Mouse (Mus musculus) stomach, postnatal 0 days (tissue): Measurements from ENCODE around the gene Aqr. TPM values are rescaled to one million over a fixed set of nuclear protein-coding genes. Genes with fewer than 3 reads are reported as not detected.

Experiments used
- ATAC-seq: fragments of 200-750 bp; cut with Nextera tagmentation; 2 replicates; pipeline ENCODE4 v1.8.0; 2017; ENCODE audit not compliant: low FRiP score, low TSS enrichment
- DNase-seq: peaks from one replicate; pipeline ENCODE4 v3.0.0-alpha.2; 2016; ENCODE audit warnings: low spot score
- H3K27ac ChIP-seq: fragments of 300-500 bp; sonication (generic); replicated peaks from 2 replicates; pipeline ENCODE4 v1.5.1; 2014; ENCODE audit warnings: mild to moderate bottlenecking, control low read depth
- H3K27me3 ChIP-seq: fragments of 300-500 bp; sonication (generic); 2 replicates; pipeline ENCODE4 v1.6.1; 2014; ENCODE audit warnings: low read length; ENCODE audit not compliant: control insufficient read depth, insufficient read depth
- H3K36me3 ChIP-seq: fragments of 300-500 bp; sonication (generic); 2 replicates; pipeline ENCODE4 v1.6.1; 2014; ENCODE audit warnings: low read length, mixed read lengths; ENCODE audit not compliant: control insufficient read depth, insufficient read depth
- H3K4me1 ChIP-seq: fragments of 300-500 bp; sonication (generic); replicated peaks from 2 replicates; pipeline ENCODE4 v1.6.1; 2014; ENCODE audit warnings: antibody characterized with exemption; ENCODE audit not compliant: control insufficient read depth, insufficient read depth
- H3K4me2 ChIP-seq: fragments of 300-500 bp; sonication (generic); replicated peaks from 2 replicates; pipeline ENCODE4 v1.6.1; 2014; ENCODE audit warnings: low read depth, mild to moderate bottlenecking, control low read depth, moderate library complexity
- H3K4me3 ChIP-seq: fragments of 300-500 bp; sonication (generic); 2 replicates; pipeline ENCODE4 v1.5.1; 2014; ENCODE audit warnings: low read depth, low read length, control low read depth
- H3K9ac ChIP-seq: fragments of 300-500 bp; sonication (generic); 2 replicates; pipeline ENCODE4 v1.6.1; 2014; ENCODE audit warnings: mild to moderate bottlenecking, low read length, control low read depth, mixed read lengths
- H3K9me3 ChIP-seq: fragments of 300-500 bp; sonication (generic); 2 replicates; pipeline ENCODE4 v1.6.1; 2016; ENCODE audit warnings: low read length; ENCODE audit not compliant: control insufficient read depth
- CTCF ChIP-seq: IDR thresholded peaks from 2 replicates; pipeline ENCODE4 v1.5.1; 2016; ENCODE audit warnings: antibody characterized with exemption, low read depth, mild to moderate bottlenecking, moderate library complexity
- EP300 ChIP-seq: optimal IDR thresholded peaks from 2 replicates; pipeline ENCODE3; 2016; ENCODE audit warnings: antibody characterized with exemption
- WGBS: fragments of 180-500 bp; shearing (Covaris S2); extraction: QIAGEN DNeasy Blood & Tissue Kit; methylation state at CpG from one replicate; pipeline ENCODE4 v1.1.7; 2014; 5-methylcytosine and 5-hydroxymethylcytosine counted together
- polyA plus RNA-seq: library from polyadenylated mRNA; unstranded; fragments of >200 nt; fragmentation: Nextera tagmentation; extraction: Ambion mirVana; gene quantifications from 2 replicates; pipeline ENCODE4 v1.2.1, GENCODE M21; 2015

Gene Aqr
- polyA plus RNA-seq, 1 experiment from 2014 or later = 21.4 TPM

DNA sequence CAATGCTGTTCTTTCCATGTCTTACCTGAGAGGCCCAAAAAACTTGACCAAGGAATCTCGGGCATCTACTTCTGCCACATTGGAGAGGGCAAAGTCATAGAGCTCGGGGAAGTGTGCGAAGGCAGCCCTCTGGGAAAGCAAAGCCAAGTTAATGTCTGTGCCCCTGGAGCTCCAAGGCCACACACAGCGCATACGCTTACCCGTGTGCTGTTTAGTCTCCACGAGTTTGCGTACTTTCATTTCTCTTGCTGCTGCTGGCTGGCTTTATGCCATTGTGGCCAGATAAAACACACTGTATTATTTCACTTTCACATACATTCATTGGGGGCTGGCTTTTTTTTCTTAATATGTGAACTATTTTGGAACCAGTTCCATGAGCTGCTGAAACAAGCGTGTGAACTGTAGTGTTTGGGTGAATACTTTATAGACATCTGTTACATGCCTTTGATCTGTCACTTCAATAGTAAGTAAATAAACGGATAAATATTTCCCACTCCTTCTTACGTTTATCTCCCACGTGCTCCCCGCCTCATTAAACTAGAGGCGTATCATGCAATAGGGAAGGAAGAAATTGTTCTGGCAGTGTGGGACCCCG lies 39.9 kb downstream of the Aqr start:
- peaks cover 17% of the 10 kb centered on the region for H3K36me3 ChIP-seq
- H3K4me2 ChIP-seq = no peak overlapping the region
- no peaks in the 10 kb centered on the region for H3K9me3 ChIP-seq
- no peak for DNase-seq
- no peaks in the 10 kb centered on the region for H3K27me3 ChIP-seq
- no peak overlapping the region for H3K9ac ChIP-seq
- no peak for TF ChIP-seq EP300
- TF ChIP-seq CTCF = no peak
- 81% methylated on average over 15 of the region's 15 CpGs for WGBS
- no peak for ATAC-seq
- no peak overlapping the region for H3K27ac ChIP-seq
- no peak overlapping the region for H3K4me3 ChIP-seq
- no peaks in the 10 kb centered on the region for H3K4me1 ChIP-seq

DNA sequence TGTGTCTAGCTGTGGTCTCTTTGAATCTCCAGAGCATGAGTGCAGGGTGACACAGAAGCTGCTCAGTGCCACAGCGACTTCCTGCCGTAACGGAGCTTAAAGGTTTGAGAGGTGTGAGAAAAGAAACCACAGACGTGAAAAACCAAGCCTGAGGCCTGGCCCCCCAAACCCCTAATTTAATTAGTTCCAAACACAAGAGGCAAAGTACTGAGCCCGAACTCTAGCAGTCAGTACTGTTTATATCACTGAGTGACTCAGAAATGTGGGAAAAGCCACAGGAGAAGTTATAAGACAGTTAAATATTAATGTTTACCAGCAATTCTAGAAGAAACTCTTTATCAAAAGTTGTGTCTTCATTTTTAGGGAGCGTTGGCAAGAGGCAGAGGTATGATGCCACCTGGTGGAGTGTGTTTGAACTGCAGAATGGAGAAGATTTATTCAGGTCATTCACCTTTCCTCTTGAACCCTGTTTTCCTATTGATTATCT lies 41.5 kb downstream of the Aqr start:
- 70% methylated on average over 6 of the region's 6 CpGs for WGBS
- Histone ChIP-seq H3K9ac (no peak overlapping the region), H3K4me2 (no peak overlapping the region), H3K27me3 (no peaks in the 10 kb centered on the region), H3K36me3 (peaks cover 16% of the 10 kb centered on the region), H3K9me3 (no peaks in the 10 kb centered on the region), H3K27ac (no peak overlapping the region), H3K4me3 (no peak overlapping the region), H3K4me1 (no peaks in the 10 kb centered on the region)
- DNase-seq = peak; percentile 23
- no peak for ATAC-seq
- TF ChIP-seq CTCF = peak; percentile 84
- TF ChIP-seq EP300 = no peak

DNA sequence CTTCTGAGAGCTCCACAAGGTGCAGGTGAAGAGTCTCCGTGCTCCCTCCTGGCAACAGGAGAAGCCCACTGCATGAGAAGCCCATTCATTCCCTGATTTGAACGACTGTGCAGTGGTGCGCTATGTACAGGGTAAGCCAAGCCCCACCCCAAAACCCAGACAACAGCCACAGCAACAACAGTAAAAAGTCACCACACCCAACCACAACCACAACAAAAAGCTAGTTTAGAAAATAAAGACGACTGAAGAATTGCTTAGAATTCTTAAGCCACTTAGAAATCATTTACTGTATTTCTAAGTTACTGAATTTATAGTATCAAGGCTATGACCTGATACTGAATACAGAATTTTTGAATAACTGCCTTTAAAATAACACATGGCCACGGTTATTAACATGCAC lies 41.9 kb downstream of the Aqr start:
- H3K4me3 ChIP-seq = no peak overlapping the region
- peaks cover 17% of the 10 kb centered on the region for H3K36me3 ChIP-seq
- ATAC-seq = no peak
- no peaks in the 10 kb centered on the region for H3K4me1 ChIP-seq
- TF ChIP-seq EP300 (no peak), CTCF (no peak)
- 92% methylated on average over 5 of the region's 5 CpGs for WGBS
- H3K9me3 ChIP-seq = no peaks in the 10 kb centered on the region
- H3K9ac ChIP-seq = no peak overlapping the region
- H3K4me2 ChIP-seq = no peak overlapping the region
- H3K27me3 ChIP-seq = no peaks in the 10 kb centered on the region
- no peak overlapping the region for H3K27ac ChIP-seq
- DNase-seq = no peak

DNA sequence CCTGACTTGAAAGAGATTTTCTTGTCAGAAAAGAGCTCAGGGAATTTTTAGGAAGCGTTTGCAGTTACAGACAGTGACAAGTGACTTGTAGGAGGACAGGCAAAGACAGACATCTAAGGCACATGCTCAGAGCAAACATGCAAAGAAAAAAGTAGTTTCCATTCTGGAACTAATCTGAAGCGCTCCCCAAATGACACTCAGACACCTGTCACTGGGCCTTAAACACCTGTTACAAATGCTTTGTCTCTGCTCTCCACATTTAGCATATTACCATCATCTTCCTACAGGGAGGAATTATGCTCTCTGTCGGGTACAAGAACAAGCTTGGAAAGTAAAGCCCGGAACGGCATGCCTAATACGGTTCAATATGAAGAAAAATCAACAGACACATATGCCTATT lies 43.0 kb downstream of the Aqr start:
- no peak overlapping the region for H3K27ac ChIP-seq
- no peaks in the 10 kb centered on the region for H3K4me1 ChIP-seq
- DNase-seq (no peak), ATAC-seq (no peak)
- no peaks in the 10 kb centered on the region for H3K9me3 ChIP-seq
- no peaks in the 10 kb centered on the region for H3K27me3 ChIP-seq
- WGBS = 94% methylated on average over 6 of the region's 6 CpGs
- TF ChIP-seq CTCF = no peak
- TF ChIP-seq EP300 = no peak
- no peak overlapping the region for H3K9ac ChIP-seq
- peaks cover 14% of the 10 kb centered on the region for H3K36me3 ChIP-seq
- no peak overlapping the region for H3K4me2 ChIP-seq
- no peak overlapping the region for H3K4me3 ChIP-seq

DNA sequence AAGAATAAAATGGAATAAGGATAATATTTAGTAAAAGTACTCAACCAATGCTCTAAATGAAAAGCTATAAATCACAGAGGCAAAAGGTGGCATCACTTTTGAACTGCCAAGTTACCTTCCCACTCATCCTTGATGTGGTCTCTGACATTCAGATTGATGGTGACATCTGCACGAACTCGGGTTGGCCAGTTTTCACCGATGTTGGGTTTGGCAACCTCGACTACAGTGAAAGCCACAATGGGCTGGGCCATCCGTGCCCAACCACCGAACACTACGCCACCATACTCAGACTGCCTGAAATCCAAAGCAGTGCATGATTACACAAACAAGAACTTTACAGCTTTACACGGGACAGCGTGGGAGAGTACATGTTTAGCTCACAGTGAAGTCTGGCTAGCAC lies 50.1 kb downstream of the Aqr start:
- 92% methylated on average over 9 of the region's 9 CpGs for WGBS
- no peaks in the 10 kb centered on the region for H3K4me1 ChIP-seq
- ATAC-seq (no peak), DNase-seq (no peak)
- H3K4me2 ChIP-seq = no peak overlapping the region
- H3K27ac ChIP-seq = no peak overlapping the region
- no peaks in the 10 kb centered on the region for H3K9me3 ChIP-seq
- TF ChIP-seq CTCF (no peak), EP300 (no peak)
- peaks cover 9% of the 10 kb centered on the region for H3K36me3 ChIP-seq
- no peak overlapping the region for H3K4me3 ChIP-seq
- no peaks in the 10 kb centered on the region for H3K27me3 ChIP-seq
- no peak overlapping the region for H3K9ac ChIP-seq

DNA sequence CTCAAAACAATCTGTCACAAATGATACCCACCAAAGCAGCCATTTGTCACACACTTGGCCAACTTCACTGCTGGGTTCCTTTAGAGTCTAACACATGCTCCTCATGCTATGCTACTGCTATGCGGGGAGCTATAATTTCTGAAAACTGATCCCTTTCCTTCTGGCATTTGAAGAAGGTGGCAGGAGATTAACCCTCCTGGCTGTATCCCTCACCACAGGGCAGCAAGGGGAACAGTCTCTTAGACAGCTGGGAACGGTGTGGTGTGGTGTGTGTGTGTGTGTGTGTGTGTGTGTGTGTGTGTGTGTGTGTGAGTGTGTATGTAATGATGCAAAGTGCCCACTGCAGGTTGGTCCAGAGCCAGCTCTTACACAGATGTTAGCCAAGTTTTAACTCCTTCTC lies 51.0 kb downstream of the Aqr start:
- no peaks in the 10 kb centered on the region for H3K27me3 ChIP-seq
- TF ChIP-seq CTCF = no peak
- no peak for TF ChIP-seq EP300
- no peaks in the 10 kb centered on the region for H3K4me1 ChIP-seq
- H3K27ac ChIP-seq = no peak overlapping the region
- H3K36me3 ChIP-seq = peaks cover 9% of the 10 kb centered on the region
- DNase-seq (no peak), ATAC-seq (no peak)
- H3K4me3 ChIP-seq = no peak overlapping the region
- H3K9me3 ChIP-seq = no peaks in the 10 kb centered on the region
- no peak overlapping the region for H3K9ac ChIP-seq
- WGBS = 90% methylated on average over 2 of the region's 2 CpGs
- no peak overlapping the region for H3K4me2 ChIP-seq
